Mouse (Mus musculus) cerebellum, postnatal 10 days (tissue): ENCODE results near the gene Zfp446.

ENCODE experiments used
- DNase-seq, 2 experiments: peaks; one replicate each; pipeline ENCODE4 v3.0.0; 2021; ENCODE audit warnings: mixed read lengths in 2 of 2

Gene Zfp446

DNA sequence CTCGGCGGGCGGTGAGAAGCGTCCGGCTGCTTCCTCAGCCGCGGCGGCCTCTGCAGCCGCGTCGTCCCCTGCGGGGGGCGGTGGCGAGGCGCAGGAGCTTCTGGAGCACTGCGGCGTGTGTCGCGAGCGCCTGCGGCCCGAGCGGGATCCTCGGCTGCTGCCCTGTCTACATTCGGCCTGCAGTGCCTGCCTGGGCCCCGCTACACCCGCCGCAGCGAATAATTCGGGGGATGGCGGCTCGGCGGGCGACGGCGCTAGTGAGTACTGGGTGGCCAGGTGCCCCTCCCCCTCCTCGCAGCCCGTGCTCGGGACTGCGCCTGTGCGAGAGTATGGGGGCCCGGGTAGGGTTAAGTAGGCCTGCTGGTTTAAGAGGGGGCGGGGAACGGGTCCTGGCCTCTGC lies 47.2 kb downstream of the Zfp446 start:
- peak; percentile 95 for DNase-seq

DNA sequence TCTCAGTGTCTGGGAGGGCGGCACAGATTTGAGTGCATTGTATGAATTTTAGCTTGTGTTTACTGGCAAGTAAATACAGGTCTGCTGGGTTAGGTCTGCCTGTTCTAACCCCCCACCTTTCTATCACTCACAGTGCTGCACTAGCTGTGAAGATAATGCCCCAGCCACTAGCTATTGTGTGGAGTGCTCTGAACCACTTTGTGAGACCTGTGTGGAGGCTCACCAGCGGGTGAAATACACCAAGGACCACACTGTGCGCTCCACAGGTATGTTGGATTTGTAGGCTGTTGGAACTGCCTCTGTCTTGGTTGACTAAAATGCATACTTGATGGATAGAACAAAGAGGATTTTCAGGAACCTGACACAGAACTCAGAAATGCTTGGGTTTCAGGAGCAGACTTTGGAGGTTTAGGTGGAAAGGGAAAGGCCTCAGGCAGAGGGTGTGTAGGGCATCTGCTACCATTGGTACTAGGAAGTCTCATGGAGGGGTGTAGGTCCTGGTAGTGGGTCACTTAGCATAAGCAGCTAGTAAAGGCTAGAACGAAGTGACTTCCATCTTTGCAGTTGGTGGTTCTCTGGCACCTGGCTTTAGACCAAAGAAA lies 48.0 kb downstream of the Zfp446 start:
- no peak for DNase-seq

DNA sequence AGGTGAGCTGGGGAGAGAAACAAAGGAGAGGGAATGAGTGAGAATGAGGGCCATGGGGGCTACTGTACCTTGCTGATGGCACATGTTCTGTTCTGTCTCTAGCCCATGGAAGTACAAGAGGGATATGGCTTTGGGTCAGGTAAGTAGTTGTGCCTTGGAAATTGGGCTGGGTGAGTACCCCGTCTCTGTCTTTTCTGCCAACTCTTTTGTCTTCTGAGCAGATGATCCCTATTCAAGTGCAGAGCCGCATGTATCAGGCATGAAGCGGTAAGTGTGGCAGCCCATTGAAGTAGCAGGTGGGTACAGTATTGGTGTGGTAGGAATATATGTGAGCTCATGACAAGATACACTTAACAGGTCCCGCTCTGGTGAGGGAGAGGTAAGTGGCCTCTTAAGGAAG lies 51.3 kb downstream of the Zfp446 start:
- no peak for DNase-seq

DNA sequence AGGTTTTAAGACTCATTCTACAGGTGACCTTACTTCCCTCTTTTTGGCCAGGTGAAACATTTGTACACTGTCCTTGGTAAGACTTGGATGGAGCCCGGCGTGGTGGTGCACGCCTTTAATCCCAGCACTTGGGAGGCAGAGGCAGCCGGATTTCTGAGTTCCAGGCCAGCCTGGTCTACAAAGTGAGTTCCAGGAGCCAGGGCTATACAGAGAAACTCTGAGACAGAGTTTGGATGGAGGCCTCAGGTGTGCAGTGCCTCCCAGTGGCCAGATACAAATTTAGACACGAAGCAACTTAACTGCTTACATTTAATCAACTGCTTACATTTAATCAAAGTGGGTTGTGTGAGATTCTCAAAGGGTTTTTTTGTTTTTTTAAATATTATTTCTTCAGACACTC lies 53.4 kb downstream of the Zfp446 start:
- DNase-seq = peak in 1 of 2 experiments; percentile 52

DNA sequence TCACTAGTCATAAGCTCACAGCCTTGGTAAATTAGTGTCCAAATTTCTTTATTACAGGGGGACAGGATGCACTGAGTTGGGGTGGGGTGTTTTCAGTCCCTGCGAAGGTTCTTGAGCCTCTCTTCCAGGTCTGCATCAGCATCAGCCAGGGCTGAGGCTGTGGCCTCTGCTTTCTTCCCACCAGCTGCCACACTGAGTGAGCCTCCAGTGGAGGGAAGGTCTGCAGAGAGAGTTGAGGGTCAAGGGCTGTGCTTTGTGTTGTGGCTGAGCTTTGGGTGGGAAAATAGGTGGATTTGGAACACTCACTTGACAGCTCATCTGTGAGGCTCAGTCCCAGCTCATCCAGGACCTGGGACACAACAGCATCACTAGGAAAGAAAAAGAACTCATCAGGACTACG lies 54.3 kb downstream of the Zfp446 start:
- DNase-seq = peak in 1 of 2 experiments; percentile 2

DNA sequence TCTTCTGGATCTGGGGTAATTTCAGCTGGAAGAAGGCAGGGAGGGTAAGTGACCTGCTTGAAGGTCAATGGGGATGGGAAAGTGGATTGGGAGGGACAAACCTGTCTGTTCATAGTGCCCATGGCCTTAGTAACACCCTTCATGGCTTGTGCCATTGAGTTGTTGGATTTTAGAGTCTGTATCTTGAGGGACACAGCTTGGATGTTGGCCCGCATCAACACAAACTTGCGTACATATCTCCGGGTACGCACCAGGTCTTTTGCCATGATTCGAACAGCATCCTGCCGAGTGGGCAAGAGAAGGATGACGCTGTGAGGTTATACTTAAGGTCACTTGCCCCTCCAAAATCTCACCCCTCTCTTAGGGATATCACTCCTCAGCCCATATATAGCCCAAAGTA lies 54.9 kb downstream of the Zfp446 start:
- DNase-seq = peak in 1 of 2 experiments; percentile 5

DNA sequence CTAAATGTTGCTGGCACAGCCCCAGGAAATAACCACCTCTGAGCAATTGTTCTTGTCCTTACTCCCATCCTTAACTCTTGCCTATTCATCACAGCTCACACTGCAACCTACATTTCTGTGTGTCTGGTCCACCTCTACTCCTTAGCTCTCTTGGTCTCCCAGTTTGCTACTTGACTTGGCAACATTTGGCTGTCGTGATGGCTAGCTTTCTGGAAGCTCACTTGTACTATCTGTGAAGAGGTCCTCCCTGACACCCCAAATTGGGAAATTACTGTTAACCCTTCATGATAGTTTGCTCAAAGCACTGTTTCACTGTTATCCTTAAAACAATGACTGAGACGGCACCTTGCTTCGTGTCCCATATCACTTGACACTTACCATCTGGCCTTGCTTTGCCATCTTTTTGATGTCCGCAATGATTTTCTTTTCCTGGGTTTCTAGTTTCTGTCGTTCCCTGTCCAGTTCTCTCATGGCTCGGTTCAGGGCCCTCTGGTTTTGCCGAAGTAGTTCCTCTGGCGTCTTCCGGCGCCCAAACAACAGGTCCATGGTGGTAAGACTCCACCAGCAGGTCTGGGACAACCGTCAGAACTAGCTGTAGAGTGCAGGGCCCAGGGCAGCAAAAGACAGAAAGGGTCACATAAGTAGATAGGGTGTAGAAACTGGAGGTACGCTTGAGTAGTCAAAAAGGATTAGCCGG lies 56.0 kb downstream of the Zfp446 start:
- peak in 1 of 2 experiments; percentile 20 for DNase-seq

DNA sequence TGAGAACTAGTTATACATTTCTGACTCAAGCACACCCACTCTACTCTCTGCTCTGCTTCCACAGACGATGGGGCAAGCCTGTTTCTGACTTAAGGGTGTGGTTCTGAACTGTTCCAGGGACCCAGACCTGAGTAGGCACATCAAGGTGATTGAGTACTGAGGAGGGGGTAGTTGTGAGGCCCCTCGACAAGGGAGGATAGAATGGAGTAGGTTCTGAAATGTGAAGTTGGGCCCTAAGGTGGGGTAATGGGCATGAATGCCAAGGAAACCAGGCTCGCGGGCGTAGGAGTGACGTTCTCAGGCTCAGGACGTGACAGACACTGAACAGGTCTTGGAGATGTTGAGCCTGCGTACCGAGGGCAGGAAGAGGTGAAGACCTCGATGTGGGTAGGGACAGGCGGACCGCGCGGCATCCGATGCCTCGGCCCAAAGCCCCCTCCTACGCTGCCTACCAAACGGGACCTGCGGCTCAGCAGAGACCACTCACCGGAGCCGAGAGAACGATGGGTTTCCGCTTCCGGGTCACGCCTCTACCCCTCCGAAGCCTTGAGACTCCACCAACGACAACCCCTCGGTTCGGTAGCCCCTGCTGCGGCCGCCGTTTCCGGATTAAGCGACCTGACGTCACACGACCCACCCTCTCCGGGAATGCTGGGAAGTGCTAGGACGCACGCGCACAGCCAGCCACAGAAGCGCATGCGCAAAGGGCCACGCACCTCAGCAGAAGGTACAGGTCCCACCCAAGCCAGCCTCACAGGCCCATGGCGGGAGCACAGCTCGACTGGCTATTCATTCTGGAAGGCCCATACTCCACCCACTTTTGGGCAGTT lies 56.7 kb downstream of the Zfp446 start, which contains the start of gene Chmp2a:
Gene Chmp2a (minus strand): TSS at position 660 of the 830 bp plus-strand sequence.
- peak; percentile 99 for DNase-seq
